Mouse (Mus musculus) large intestine, adult 2 months (tissue): Measurements from ENCODE around the gene Nav1. TPM values are rescaled to one million over a fixed set of nuclear protein-coding genes. Genes with fewer than 3 reads are reported as not detected.

Source experiments
- DNase-seq: peaks from one replicate; pipeline ENCODE4 v3.0.0-alpha.2; 2012; ENCODE audit warnings: low read depth, low spot score
- WGBS: fragments of 180-500 bp; shearing (Covaris S2); methylation state at CpG from one replicate; pipeline ENCODE4 v1.1.7; 2018; 5-methylcytosine and 5-hydroxymethylcytosine counted together
- polyA plus RNA-seq: library from polyadenylated mRNA; depleted of rRNA; stranded (reverse); fragments of >200 nt; gene quantifications from 2 replicates; pipeline ENCODE4 v1.2.3, GENCODE M21; 2012

Nav1 gene
- polyA plus RNA-seq, 1 experiment: 5.3 TPM

- no peak for DNase-seq
- 31% methylated on average over 7 of the region's 7 CpGs for WGBS
Observed at GRCm38 (mm10) chr1:135619932-135620391, 12.9 kb upstream of the Nav1 start.

- no peak for DNase-seq
- WGBS: 76% methylated on average over 7 of the region's 7 CpGs
Observed at GRCm38 (mm10) chr1:135619130-135619529, 12.0 kb upstream of the Nav1 start.

GRCm38 (mm10) chr1:135617344-135617743, 10.2 kb upstream of the Nav1 start:
- 80% methylated on average over 3 of the region's 3 CpGs for WGBS
- DNase-seq: no peak

- 19% methylated on average over 20 of the region's 20 CpGs for WGBS
- DNase-seq: no peak
Observed at GRCm38 (mm10) chr1:135615715-135616641, 8.9 kb upstream of the Nav1 start.

- DNase-seq: no peak
- 53% methylated on average over 4 of the region's 4 CpGs for WGBS
Observed at GRCm38 (mm10) chr1:135609621-135610020, 2.5 kb upstream of the Nav1 start.

- DNase-seq: no peak
- WGBS: 78% methylated on average over 12 of the region's 12 CpGs
Observed at GRCm38 (mm10) chr1:135606355-135607015, 610 bp downstream of the Nav1 start.

GRCm38 (mm10) chr1:135605530-135605929, 1.6 kb downstream of the Nav1 start:
- DNase-seq: no peak
- 67% methylated on average over 5 of the region's 5 CpGs for WGBS

- DNase-seq: no peak
- 77% methylated on average over 7 of the region's 7 CpGs for WGBS
Observed at GRCm38 (mm10) chr1:135604361-135605052, 2.6 kb downstream of the Nav1 start.

GRCm38 (mm10) chr1:135603121-135603870, 3.8 kb downstream of the Nav1 start:
- DNase-seq: no peak
- WGBS: 54% methylated on average over 11 of the region's 11 CpGs

GRCm38 (mm10) chr1:135600023-135601005, 6.8 kb downstream of the Nav1 start:
- no peak for DNase-seq
- WGBS: 72% methylated on average over 15 of the region's 15 CpGs

- 67% methylated on average over 8 of the region's 8 CpGs for WGBS
- DNase-seq: no peak
Observed at GRCm38 (mm10) chr1:135598251-135598879, 8.7 kb downstream of the Nav1 start.

GRCm38 (mm10) chr1:135594279-135594903, 12.7 kb downstream of the Nav1 start:
- WGBS: 50% methylated on average over 9 of the region's 9 CpGs
- no peak for DNase-seq

- 69% methylated on average over 6 of the region's 6 CpGs for WGBS
- DNase-seq: no peak
Observed at GRCm38 (mm10) chr1:135593560-135594278, 13.4 kb downstream of the Nav1 start.

GRCm38 (mm10) chr1:135590776-135591175, 16.3 kb downstream of the Nav1 start:
- DNase-seq: no peak

GRCm38 (mm10) chr1:135588973-135589372, 18.1 kb downstream of the Nav1 start:
- WGBS: 51% methylated on average over 3 of the region's 3 CpGs
- no peak for DNase-seq

More at GRCm38 (mm10) chr1:135590776-135591175, 16.3 kb downstream of the Nav1 start:
- 71% methylated on average over 9 of the region's 9 CpGs for WGBS

- no peak for DNase-seq
Observed at GRCm38 (mm10) chr1:135586903-135587302, 20.2 kb downstream of the Nav1 start.

- DNase-seq: no peak
- 3% methylated on average over 19 of the region's 19 CpGs for WGBS
Observed at GRCm38 (mm10) chr1:135585573-135585972, 21.5 kb downstream of the Nav1 start.
